Mouse (Mus musculus): Measurements from ENCODE around the gene Gm49383. TPM values are rescaled to one million over a fixed set of nuclear protein-coding genes. Genes with fewer than 3 reads are reported as not detected.

The Gm49383 gene
- polyA plus RNA-seq, 1 experiment from 2014 or later = 22.3 TPM

GRCm38 (mm10) chr12:69190074-69190473 is 6.8 kb downstream of the Gm49383 start:
- H3K9me3 ChIP-seq (replicated peaks; ENCODE audit: control insufficient read depth, low read length) = no peaks in the 10 kb centered on the region

GRCm38 (mm10) chr12:69186811-69187471 is 10.0 kb downstream of the Gm49383 start:
- H3K4me3 ChIP-seq (replicated peaks; ENCODE audit: low read length) = no peak overlapping the region
- H3K27me3 ChIP-seq (ENCODE audit: control insufficient read depth, insufficient read depth, low read length) = no peaks in the 10 kb centered on the region
- H3K9me3 ChIP-seq (replicated peaks; ENCODE audit: control insufficient read depth, low read length) = no peaks in the 10 kb centered on the region
- H3K36me3 ChIP-seq (ENCODE audit: control insufficient read depth, insufficient read depth, low read length) = peaks cover 12% of the 10 kb centered on the region
- no peak overlapping the region for H3K27ac ChIP-seq (ENCODE audit: low read length)
- WGBS = 51% methylated on average over 5 of the region's 5 CpGs
- H3K4me2 ChIP-seq (ENCODE audit: low read depth, low read length) = peak overlapping the region; percentile 38
- ATAC-seq (ENCODE audit: insufficient read depth, low FRiP score) = no peak
- H3K9ac ChIP-seq (ENCODE audit: low read length) = peak overlapping the region; percentile 50; the same call in 1 of the 2 replicates
- peaks cover 15% of the 10 kb centered on the region for H3K4me1 ChIP-seq (ENCODE audit: control insufficient read depth, insufficient read depth, low read length)

More at GRCm38 (mm10) chr12:69190074-69190473, 6.8 kb downstream of the Gm49383 start:
- H3K27me3 ChIP-seq (ENCODE audit: control insufficient read depth, insufficient read depth, low read length) = no peaks in the 10 kb centered on the region
- H3K4me1 ChIP-seq (ENCODE audit: control insufficient read depth, insufficient read depth, low read length) = peaks cover 15% of the 10 kb centered on the region
- H3K4me2 ChIP-seq (ENCODE audit: low read depth, low read length) = no peak overlapping the region
- H3K36me3 ChIP-seq (ENCODE audit: control insufficient read depth, insufficient read depth, low read length) = peaks cover 14% of the 10 kb centered on the region
- no peak overlapping the region for H3K9ac ChIP-seq (ENCODE audit: low read length)
- H3K27ac ChIP-seq (ENCODE audit: low read length) = no peak overlapping the region
- no peak overlapping the region for H3K4me3 ChIP-seq (replicated peaks; ENCODE audit: low read length)
- no peak for ATAC-seq (ENCODE audit: insufficient read depth, low FRiP score)
- 86% methylated on average over 9 of the region's 9 CpGs for WGBS

- Histone ChIP-seq H3K9ac (ENCODE audit: low read length) (peak overlapping the region; percentile 92), H3K9me3 (replicated peaks; ENCODE audit: control insufficient read depth, low read length) (no peaks in the 10 kb centered on the region), H3K4me3 (replicated peaks; ENCODE audit: low read length) (peak overlapping the region; percentile 96), H3K4me1 (ENCODE audit: control insufficient read depth, insufficient read depth, low read length) (peaks cover 15% of the 10 kb centered on the region), H3K27ac (ENCODE audit: low read length) (no peak overlapping the region), H3K36me3 (ENCODE audit: control insufficient read depth, insufficient read depth, low read length) (peaks cover 12% of the 10 kb centered on the region), H3K4me2 (ENCODE audit: low read depth, low read length) (peak overlapping the region; percentile 96), H3K27me3 (ENCODE audit: control insufficient read depth, insufficient read depth, low read length) (no peaks in the 10 kb centered on the region)
- ATAC-seq (ENCODE audit: insufficient read depth, low FRiP score) = no peak
- WGBS = 74% methylated on average over 7 of the region's 7 CpGs
Observed at GRCm38 (mm10) chr12:69185371-69185770, 11.5 kb downstream of the Gm49383 start.

- H3K9ac ChIP-seq (ENCODE audit: low read length) = peak overlapping the region; percentile 92
- H3K9me3 ChIP-seq (replicated peaks; ENCODE audit: control insufficient read depth, low read length) = no peaks in the 10 kb centered on the region
- 1% methylated on average over 83 of the region's 86 CpGs for WGBS
- H3K36me3 ChIP-seq (ENCODE audit: control insufficient read depth, insufficient read depth, low read length) = peaks cover 10% of the 10 kb centered on the region
- peaks cover 15% of the 10 kb centered on the region for H3K4me1 ChIP-seq (ENCODE audit: control insufficient read depth, insufficient read depth, low read length)
- ATAC-seq (ENCODE audit: insufficient read depth, low FRiP score) = peak; percentile 55
- peak overlapping the region; percentile 96 for H3K4me2 ChIP-seq (ENCODE audit: low read depth, low read length)
- H3K4me3 ChIP-seq (replicated peaks; ENCODE audit: low read length) = peak overlapping the region; percentile 96
- no peaks in the 10 kb centered on the region for H3K27me3 ChIP-seq (ENCODE audit: control insufficient read depth, insufficient read depth, low read length)
- peak overlapping the region; percentile 89 for H3K27ac ChIP-seq (ENCODE audit: low read length)
Observed at GRCm38 (mm10) chr12:69184342-69185295, 12.3 kb downstream of the Gm49383 start.

- Histone ChIP-seq H3K36me3 (ENCODE audit: control insufficient read depth, insufficient read depth, low read length) (peaks cover 10% of the 10 kb centered on the region), H3K9me3 (replicated peaks; ENCODE audit: control insufficient read depth, low read length) (no peaks in the 10 kb centered on the region), H3K27ac (ENCODE audit: low read length) (peak within 1 kb of the TSS; percentile 89), H3K4me3 (replicated peaks; ENCODE audit: low read length) (peak within 1 kb of the TSS; percentile 96), H3K4me2 (ENCODE audit: low read depth, low read length) (peak within 1 kb of the TSS; percentile 96), H3K9ac (ENCODE audit: low read length) (peak within 1 kb of the TSS; percentile 92), H3K4me1 (ENCODE audit: control insufficient read depth, insufficient read depth, low read length) (peaks cover 15% of the 10 kb centered on the region), H3K27me3 (ENCODE audit: control insufficient read depth, insufficient read depth, low read length) (no peaks in the 10 kb centered on the region)
- WGBS = under 1% methylated on average over 84 of the region's 84 CpGs
- ATAC-seq (ENCODE audit: insufficient read depth, low FRiP score) = peak; percentile 99
Observed at GRCm38 (mm10) chr12:69183583-69184308, 13.2 kb downstream of the Gm49383 start, which contains the start of the genes Rpl36al and Mgat2. Rpl36al (minus strand) TSS chr12:69184083. Mgat2 (plus strand) TSS chr12:69184157.

- no peak overlapping the region for H3K9ac ChIP-seq (ENCODE audit: low read length)
- no peaks in the 10 kb centered on the region for H3K27me3 ChIP-seq (ENCODE audit: control insufficient read depth, insufficient read depth, low read length)
- no peak overlapping the region for H3K4me3 ChIP-seq (replicated peaks; ENCODE audit: low read length)
- no peaks in the 10 kb centered on the region for H3K9me3 ChIP-seq (replicated peaks; ENCODE audit: control insufficient read depth, low read length)
- WGBS = 90% methylated on average over 4 of the region's 4 CpGs
- peaks cover 5% of the 10 kb centered on the region for H3K36me3 ChIP-seq (ENCODE audit: control insufficient read depth, insufficient read depth, low read length)
- no peak overlapping the region for H3K4me2 ChIP-seq (ENCODE audit: low read depth, low read length)
- ATAC-seq (ENCODE audit: insufficient read depth, low FRiP score) = no peak
- no peak overlapping the region for H3K27ac ChIP-seq (ENCODE audit: low read length)
- H3K4me1 ChIP-seq (ENCODE audit: control insufficient read depth, insufficient read depth, low read length) = peaks cover 9% of the 10 kb centered on the region
Observed at GRCm38 (mm10) chr12:69181800-69182199, 15.1 kb downstream of the Gm49383 start.

GRCm38 (mm10) chr12:69179371-69179770 is 17.5 kb downstream of the Gm49383 start:
- no peak overlapping the region for H3K4me3 ChIP-seq (replicated peaks; ENCODE audit: low read length)
- WGBS = 54% methylated on average over 12 of the region's 12 CpGs
- H3K27ac ChIP-seq (ENCODE audit: low read length) = no peak overlapping the region
- H3K9ac ChIP-seq (ENCODE audit: low read length) = no peak overlapping the region
- no peak for ATAC-seq (ENCODE audit: insufficient read depth, low FRiP score)
- no peaks in the 10 kb centered on the region for H3K9me3 ChIP-seq (replicated peaks; ENCODE audit: control insufficient read depth, low read length)
- no peaks in the 10 kb centered on the region; the same call in 1 of the 2 replicates for H3K4me1 ChIP-seq (ENCODE audit: control insufficient read depth, insufficient read depth, low read length)
- H3K4me2 ChIP-seq (ENCODE audit: low read depth, low read length) = no peak overlapping the region
- peaks cover 9% of the 10 kb centered on the region for H3K36me3 ChIP-seq (ENCODE audit: control insufficient read depth, insufficient read depth, low read length)
- no peaks in the 10 kb centered on the region for H3K27me3 ChIP-seq (ENCODE audit: control insufficient read depth, insufficient read depth, low read length)

GRCm38 (mm10) chr12:69177526-69177925 is 19.4 kb downstream of the Gm49383 start:
- no peak for ATAC-seq (ENCODE audit: insufficient read depth, low FRiP score)
- H3K27ac ChIP-seq (ENCODE audit: low read length) = no peak overlapping the region
- no peak overlapping the region for H3K4me3 ChIP-seq (replicated peaks; ENCODE audit: low read length)
- H3K9ac ChIP-seq (ENCODE audit: low read length) = no peak overlapping the region
- no peaks in the 10 kb centered on the region for H3K27me3 ChIP-seq (ENCODE audit: control insufficient read depth, insufficient read depth, low read length)
- H3K36me3 ChIP-seq (ENCODE audit: control insufficient read depth, insufficient read depth, low read length) = peaks cover 9% of the 10 kb centered on the region
- WGBS = 87% methylated on average over 3 of the region's 3 CpGs
- H3K9me3 ChIP-seq (replicated peaks; ENCODE audit: control insufficient read depth, low read length) = no peaks in the 10 kb centered on the region
- H3K4me2 ChIP-seq (ENCODE audit: low read depth, low read length) = no peak overlapping the region
- H3K4me1 ChIP-seq (ENCODE audit: control insufficient read depth, insufficient read depth, low read length) = no peaks in the 10 kb centered on the region; the same call in 1 of the 2 replicates

Data from stomach, embryonic 16.5 days (tissue).